Mouse (Mus musculus) mesoderm, embryonic 11.5 days (tissue): Measurements from ENCODE around the gene Ddx20.

Experiments
- DNase-seq: peaks from one replicate; pipeline ENCODE4 v3.0.0-alpha.2; 2012; ENCODE audit warnings: low read depth, low spot score

Gene Ddx20

DNA sequence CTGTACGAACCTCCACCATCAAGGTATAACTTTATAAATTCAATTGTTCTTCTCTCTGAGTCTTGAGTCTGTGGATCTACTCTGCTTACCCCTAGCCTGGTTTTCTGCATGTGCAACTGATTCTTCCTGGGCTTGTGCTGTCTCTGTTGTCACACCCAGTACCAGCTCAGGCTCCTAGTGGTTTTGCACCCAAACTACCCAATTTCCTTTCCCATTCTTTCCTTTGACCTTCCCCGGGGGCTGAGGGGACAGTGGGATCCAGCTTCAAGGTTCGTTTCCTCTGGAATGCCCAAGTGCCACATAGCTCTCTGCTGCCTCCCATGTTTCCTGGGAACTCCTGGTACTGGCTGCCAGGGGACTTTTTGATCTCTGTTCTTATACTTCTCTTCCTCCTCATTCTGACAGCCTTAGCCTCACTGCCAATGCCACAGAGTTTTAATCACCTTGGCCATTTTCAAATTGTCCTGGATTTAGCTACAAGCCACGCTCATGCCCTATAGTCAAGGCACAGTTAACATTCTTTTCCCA is 20.3 kb downstream of the Ddx20 start:
- no peak for DNase-seq

- no peak for DNase-seq
Observed at GRCm38 (mm10) chr3:105665105-105665765, 22.1 kb downstream of the Ddx20 start.

- DNase-seq: no peak
Observed at GRCm38 (mm10) chr3:105663043-105663442, 24.3 kb downstream of the Ddx20 start.

- no peak for DNase-seq
Observed at GRCm38 (mm10) chr3:105660530-105660929, 26.8 kb downstream of the Ddx20 start.

GRCm38 (mm10) chr3:105655031-105655585 is 32.3 kb downstream of the Ddx20 start:
- DNase-seq: no peak

- no peak for DNase-seq
Observed at GRCm38 (mm10) chr3:105653544-105654380, 33.6 kb downstream of the Ddx20 start.

GRCm38 (mm10) chr3:105648889-105649567 is 38.3 kb downstream of the Ddx20 start:
- no peak for DNase-seq

DNA sequence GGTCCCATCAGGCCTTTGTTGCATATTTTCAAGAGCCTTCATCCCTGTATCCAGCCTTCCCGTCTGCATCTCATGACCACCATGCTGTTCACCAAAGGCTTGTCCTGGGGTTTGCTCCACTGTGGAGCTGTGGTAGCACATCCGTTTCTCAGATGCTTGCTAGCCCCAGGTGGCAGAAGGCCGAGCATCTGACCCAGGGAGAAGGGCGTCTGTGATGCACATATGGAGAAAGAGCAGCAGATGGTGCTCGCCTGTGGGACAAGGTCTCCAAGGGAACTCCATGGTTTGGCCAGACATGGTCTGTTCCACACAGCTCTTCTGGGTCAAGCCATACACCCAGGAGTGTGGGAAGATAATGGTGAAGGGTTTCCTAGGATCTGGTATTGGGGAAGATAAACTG is 43.8 kb downstream of the Ddx20 start:
- no peak for DNase-seq

- DNase-seq: no peak
Observed at GRCm38 (mm10) chr3:105642186-105642585, 45.2 kb downstream of the Ddx20 start.

GRCm38 (mm10) chr3:105633021-105633420 is 54.4 kb downstream of the Ddx20 start:
- DNase-seq: no peak

- no peak for DNase-seq
Observed at GRCm38 (mm10) chr3:105632296-105632695, 55.1 kb downstream of the Ddx20 start.
